Comparison of ENCODE assay signal across 21 mouse cellular contexts in genomic region chr6:113910411-113911055, GRCm38 (mm10).
DNase-seq lines count a peak whose midpoint lies in the region; TF ChIP-seq lines count a peak whose summit lies in the region.
"Had no signal": no experiment of that assay in that cellular context is flagged by ENCODE, and none has a peak within 500 bp of the region (broad histone marks: within the 10 kb centered on the region; RNA-seq: fewer than 3 reads in every experiment).

No protein-coding gene starts in this region.

- TF ChIP-seq CTCF in heart, adult 2 months (IDR thresholded peaks at IDR 0.05) = no peak

- no peak for TF ChIP-seq POLR2A in heart, adult 2 months (IDR thresholded peaks at IDR 0.05; ENCODE audit: insufficient read depth, low read depth, low read length)

- H3K79me2 ChIP-seq in heart, adult 2 months (replicated peaks; ENCODE audit: control insufficient read depth, insufficient read depth, low read length) = no peaks in the 10 kb centered on the region

- DNase-seq in cerebellum, adult 11-12 months = peak; percentile 64
- no peak for DNase-seq in cerebellum, adult 8-10 months
- DNase-seq in left cerebral cortex, postnatal 4 days = peak; percentile 70
- DNase-seq in left cerebral cortex, postnatal 10 days (ENCODE audit: extremely low spot score in 1 of 2, low spot score in 2 of 2) = no peak
- DNase-seq in ovary, adult 18-20 months (ENCODE audit: low spot score) = peak; percentile 14
- no peak for DNase-seq in ovary, postnatal 10 days (ENCODE audit: low spot score)
- no peak for DNase-seq in heart, adult 2 months
- no peak for DNase-seq in right cerebral cortex, postnatal 14 days
- DNase-seq: adrenal gland, adult 8-10 months; gastrocnemius, postnatal 36 days; heart, postnatal 4 days; kidney, postnatal 25 days; liver, embryonic 13.5 days; thymus, adult 2 months had no signal

- 72% methylated on average over 3 of the region's 3 CpGs for WGBS in heart, adult 2 months

- no peak for TF ChIP-seq EP300 in heart, adult 2 months (IDR thresholded peaks at IDR 0.05; ENCODE audit: insufficient read depth, low read depth, low read length)

- no peak overlapping the region for H3K4me3 ChIP-seq in heart, adult 2 months
- H3K4me3 ChIP-seq: forebrain, embryonic 10.5 days; heart, embryonic 10.5 days; layer of hippocampus, adult 2 months; liver, embryonic 13.5 days; megakaryocyte, embryonic 14.5 days; midbrain, embryonic 13.5 days; neural tube, embryonic 12.5 days had no signal

- no peaks in the 10 kb centered on the region for H3K36me3 ChIP-seq in heart, adult 2 months (ENCODE audit: control insufficient read depth, insufficient read depth, low read length)
- H3K36me3 ChIP-seq: forebrain, embryonic 10.5 days; heart, embryonic 10.5 days; liver, embryonic 13.5 days; midbrain, embryonic 13.5 days; neural tube, embryonic 12.5 days had no signal

- no peak overlapping the region for H3K9ac ChIP-seq in heart, adult 2 months (ENCODE audit: low read depth, low read length)
- H3K9ac ChIP-seq: liver, embryonic 13.5 days; midbrain, embryonic 13.5 days; neural tube, embryonic 12.5 days had no signal

- no peaks in the 10 kb centered on the region for H3K4me1 ChIP-seq in heart, adult 2 months (ENCODE audit: control insufficient read depth, insufficient read depth, low read length)
- H3K4me1 ChIP-seq: forebrain, embryonic 10.5 days; heart, embryonic 10.5 days; liver, embryonic 13.5 days; megakaryocyte, embryonic 14.5 days; midbrain, embryonic 13.5 days; neural tube, embryonic 12.5 days had no signal

- no peak overlapping the region for H3K27ac ChIP-seq in heart, adult 2 months
- H3K27ac ChIP-seq: forebrain, embryonic 10.5 days; heart, embryonic 10.5 days; layer of hippocampus, adult 2 months; liver, embryonic 13.5 days; midbrain, embryonic 13.5 days; neural tube, embryonic 12.5 days; stomach, postnatal 0 days had no signal

- intact Hi-C loops in left cerebral cortex, postnatal 4 days (cut with DNase I) = no loop called here
- intact Hi-C loops in left cerebral cortex, postnatal 10 days (cut with DNase I) = no loop called here
- intact Hi-C loops in heart, adult 2 months (cut with DNase I) = no loop called here

- H3K27me3 ChIP-seq in heart, adult 2 months (ENCODE audit: control insufficient read depth, insufficient read depth, low read length) = no peaks in the 10 kb centered on the region
- H3K27me3 ChIP-seq: liver, embryonic 13.5 days; midbrain, embryonic 13.5 days; neural tube, embryonic 12.5 days had no signal

Comparison
In these comparisons a context has a peak if more than half of its experiments do, and no peak if none do; other contexts are left out.
1. DNase-seq: peak in cerebellum, adult 11-12 months (single experiment), left cerebral cortex, postnatal 4 days (single experiment) and ovary, adult 18-20 months (single experiment); none in cerebellum, adult 8-10 months (single experiment), left cerebral cortex, postnatal 10 days (0 of 2), ovary, postnatal 10 days (single experiment), heart, adult 2 months (0 of 2) and right cerebral cortex, postnatal 14 days (single experiment).